16 mouse cellular contexts compared by ENCODE assay signal in genomic region chr5:42464814-42465213, GRCm38 (mm10).
DNase-seq lines count a peak whose midpoint lies in the region; ATAC-seq lines count a peak whose summit lies in the region.
"Had no signal": no experiment of that assay in that cellular context is flagged by ENCODE, and none has a peak within 500 bp of the region (broad histone marks: within the 10 kb centered on the region; RNA-seq: fewer than 3 reads in every experiment).

No protein-coding gene starts in this region.

- no peaks in the 10 kb centered on the region for H3K4me1 ChIP-seq in hindbrain, embryonic 14.5 days (replicated peaks; ENCODE audit: control insufficient read depth, insufficient read depth, low read length)
- H3K4me1 ChIP-seq in hindbrain, embryonic 10.5 days (replicated peaks) = no peaks in the 10 kb centered on the region
- H3K4me1 ChIP-seq: heart, embryonic 13.5 days; hindbrain, embryonic 15.5 days; lung, embryonic 15.5 days; stomach, embryonic 15.5 days had no signal

- H3K9me3 ChIP-seq in hindbrain, embryonic 14.5 days (ENCODE audit: control insufficient read depth, low read length) = no peaks in the 10 kb centered on the region
- no peaks in the 10 kb centered on the region for H3K9me3 ChIP-seq in hindbrain, embryonic 10.5 days
- H3K9me3 ChIP-seq: heart, embryonic 13.5 days; hindbrain, embryonic 15.5 days; lung, embryonic 15.5 days; stomach, embryonic 15.5 days had no signal

- H3K27me3 ChIP-seq in hindbrain, embryonic 14.5 days (ENCODE audit: control insufficient read depth, insufficient read depth, low read length) = no peaks in the 10 kb centered on the region
- H3K27me3 ChIP-seq in hindbrain, embryonic 10.5 days (ENCODE audit: insufficient read depth, poor library complexity, severe bottlenecking) = no peaks in the 10 kb centered on the region
- H3K27me3 ChIP-seq: heart, embryonic 13.5 days; hindbrain, embryonic 15.5 days; lung, embryonic 15.5 days; stomach, embryonic 15.5 days had no signal

- H3K36me3 ChIP-seq in hindbrain, embryonic 14.5 days (replicated peaks; ENCODE audit: control insufficient read depth, insufficient read depth) = no peaks in the 10 kb centered on the region
- no peaks in the 10 kb centered on the region for H3K36me3 ChIP-seq in hindbrain, embryonic 10.5 days
- H3K36me3 ChIP-seq: heart, embryonic 13.5 days; hindbrain, embryonic 15.5 days; lung, embryonic 15.5 days; stomach, embryonic 15.5 days had no signal

- DNase-seq in hindbrain, embryonic 14.5 days (ENCODE audit: low spot score) = peak; percentile 29
- no peak for DNase-seq in hindbrain, embryonic 10.5 days (ENCODE audit: low spot score)
- peak; percentile 2 for DNase-seq in ES-CJ7 (ENCODE audit: low read depth, low spot score)
- peak; percentile 38 for DNase-seq in brain, adult 2 months (ENCODE audit: low read depth, low spot score)
- DNase-seq in cerebellum, adult 9-11 months = peak; percentile 39
- no peak for DNase-seq in thymus, postnatal 0 days (ENCODE audit: low spot score)
- DNase-seq in gastrocnemius, adult 8-10 months (ENCODE audit: low spot score in 2 of 2) = no peak
- DNase-seq: adrenal gland, postnatal 14 days; kidney, adult 18-20 months; midbrain, embryonic 14.5 days; thymus, postnatal 14 days had no signal

- no peak overlapping the region for H3K4me2 ChIP-seq in hindbrain, embryonic 14.5 days (replicated peaks)
- H3K4me2 ChIP-seq: heart, embryonic 13.5 days; hindbrain, embryonic 15.5 days; liver, embryonic 11.5 days; lung, embryonic 15.5 days; stomach, embryonic 15.5 days had no signal

- no peak overlapping the region for H3K9ac ChIP-seq in hindbrain, embryonic 14.5 days
- H3K9ac ChIP-seq: heart, embryonic 13.5 days; hindbrain, embryonic 15.5 days; lung, embryonic 15.5 days; stomach, embryonic 15.5 days had no signal

- H3K27ac ChIP-seq in hindbrain, embryonic 14.5 days = no peak overlapping the region
- no peak overlapping the region for H3K27ac ChIP-seq in hindbrain, embryonic 10.5 days
- H3K27ac ChIP-seq: heart, embryonic 13.5 days; hindbrain, embryonic 15.5 days; lung, embryonic 15.5 days; stomach, embryonic 15.5 days had no signal

- ATAC-seq in hindbrain, embryonic 14.5 days (ENCODE audit: low FRiP score) = no peak

- H3K4me3 ChIP-seq in hindbrain, embryonic 14.5 days (replicated peaks; ENCODE audit: low read length) = no peak overlapping the region
- H3K4me3 ChIP-seq in hindbrain, embryonic 10.5 days = no peak overlapping the region
- H3K4me3 ChIP-seq: heart, embryonic 13.5 days; hindbrain, embryonic 15.5 days; lung, embryonic 15.5 days; stomach, embryonic 15.5 days had no signal

Comparison
In these comparisons a context has a peak if more than half of its experiments do, and no peak if none do; other contexts are left out.
1. DNase-seq: peak in hindbrain, embryonic 14.5 days (single experiment), ES-CJ7 (single experiment), brain, adult 2 months (single experiment) and cerebellum, adult 9-11 months (single experiment); none in hindbrain, embryonic 10.5 days (single experiment), thymus, postnatal 0 days (single experiment) and gastrocnemius, adult 8-10 months (0 of 2).